24 mouse cellular contexts compared by ENCODE assay signal in the genomic region with DNA sequence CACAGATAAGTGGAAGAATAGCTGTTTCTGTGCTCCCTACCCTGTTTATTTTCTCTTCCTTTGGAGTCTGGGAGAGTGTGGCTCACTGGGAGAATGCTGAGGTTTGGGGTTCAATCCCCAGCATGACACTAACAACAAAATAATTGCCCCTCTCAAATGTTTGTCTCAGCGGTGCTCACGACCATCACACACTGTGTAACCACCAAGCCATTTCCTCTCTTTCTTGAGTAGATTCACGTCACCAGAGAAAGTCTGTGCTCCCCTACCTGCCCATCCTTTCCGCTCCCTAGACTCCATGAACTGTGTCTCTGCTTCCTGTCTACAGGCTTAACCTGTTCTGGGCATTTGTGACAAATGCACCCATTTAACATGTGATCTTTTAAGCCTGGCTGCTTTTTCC. TPM values are rescaled to one million over a fixed set of nuclear protein-coding genes. Genes with fewer than 3 reads are reported as not detected.
DNase-seq lines count a peak whose midpoint lies in the region; ATAC-seq and TF ChIP-seq lines count a peak whose summit lies in the region.
"Had no signal": no experiment of that assay in that cellular context is flagged by ENCODE, and none has a peak within 500 bp of the region (broad histone marks: within the 10 kb centered on the region; RNA-seq: fewer than 3 reads in every experiment).

No protein-coding gene starts in this region.

- peak in 1 of 2 experiments; percentile 30 for DNase-seq in spleen, adult 2 months (ENCODE audit: low read depth in 1 of 2, low spot score in 2 of 2)
- no peak for DNase-seq in spleen, postnatal 4 days (ENCODE audit: low spot score in 2 of 2)
- peak; percentile 53 for DNase-seq in CD4-positive, CD25-positive, alpha-beta regulatory T cell, adult 2 months (ENCODE audit: low read depth, low spot score)
- DNase-seq in naive thymus-derived CD4-positive, alpha-beta T cell, adult 2 months (ENCODE audit: low read depth): peak; percentile 78
- DNase-seq in layer of hippocampus, adult 9-10 months (ENCODE audit: low spot score): no peak
- DNase-seq in adrenal gland, adult 8-10 months: no peak
- DNase-seq: adrenal gland, postnatal 10 days; adrenal gland, postnatal 36 days; B cell, adult 2 months; embryo, embryonic 11 days; gastrocnemius, postnatal 25 days; heart, adult 11 months had no signal

- no peak for TF ChIP-seq CTCF in spleen, adult 2 months (IDR thresholded peaks at IDR 0.05; ENCODE audit: extremely low read depth, insufficient read depth, insufficient read length, insufficient replicate concordance)

- no peaks in the 10 kb centered on the region for H3K27me3 ChIP-seq in spleen, adult 2 months (ENCODE audit: control insufficient read depth, insufficient read depth, low read length)
- H3K27me3 ChIP-seq: CH12.LX; embryonic facial prominence, embryonic 13.5 days; forebrain, embryonic 12.5 days; forebrain, embryonic 15.5 days; hindbrain, embryonic 13.5 days; Patski had no signal

- peak; percentile 74 for ATAC-seq in activated CD4-positive, CD25-positive, alpha-beta regulatory T cell, adult 4 months
- ATAC-seq: forebrain, embryonic 15.5 days; hindbrain, embryonic 16.5 days; intestine, postnatal 0 days; Patski had no signal

- peaks cover 40% of the 10 kb centered on the region for H3K36me3 ChIP-seq in spleen, adult 2 months (ENCODE audit: control insufficient read depth, insufficient read depth, low read length)

- no peak for TF ChIP-seq POLR2A in spleen, adult 2 months (IDR thresholded peaks at IDR 0.05; ENCODE audit: low read depth, low read length)

- no peak overlapping the region for H3K4me3 ChIP-seq in spleen, adult 2 months (ENCODE audit: extremely low read depth, insufficient read depth, insufficient read length)
- H3K4me3 ChIP-seq: embryonic facial prominence, embryonic 10.5 days; embryonic facial prominence, embryonic 13.5 days; erythroblast, embryonic 14.5 days; forebrain, embryonic 12.5 days; forebrain, embryonic 15.5 days; hindbrain, embryonic 10.5 days; hindbrain, embryonic 13.5 days had no signal

- no peaks in the 10 kb centered on the region; the same call in 1 of the 2 replicates for H3K4me1 ChIP-seq in spleen, adult 2 months (ENCODE audit: control insufficient read depth, insufficient read depth, insufficient read length)
- H3K4me1 ChIP-seq: forebrain, embryonic 12.5 days; forebrain, embryonic 15.5 days; hindbrain, embryonic 13.5 days had no signal

- peak overlapping the region; percentile 51; the same call in 1 of the 2 replicates for H3K27ac ChIP-seq in spleen, adult 2 months (ENCODE audit: insufficient read depth, low read length)
- H3K27ac ChIP-seq: embryonic facial prominence, embryonic 10.5 days; embryonic facial prominence, embryonic 13.5 days; forebrain, embryonic 12.5 days; forebrain, embryonic 15.5 days; hindbrain, embryonic 10.5 days; hindbrain, embryonic 13.5 days had no signal

- WGBS in spleen, adult 2 months: 78% methylated on average over 4 of the region's 4 CpGs

RNA-seq across cellular contexts. Expression of a gene that starts 50.0 kb away (rescaled TPM):
- 75.4 and 82.2 TPM in 2 replicates for polyA plus RNA-seq in spleen, adult 2 months (2012; rRNA removed)
- polyA plus RNA-seq in activated CD4-positive, CD25-positive, alpha-beta regulatory T cell, adult 4 months (2017; shearing (Covaris generic)): 10 to 100 TPM; 33.7 to 38.3 TPM
- total RNA-seq in adrenal gland, adult 8-10 months (2022): 10 to 100 TPM; 37.0 to 67.7 (median 52.0) TPM

Comparison
In these comparisons a context has a peak if more than half of its experiments do, and no peak if none do; other contexts are left out.
1. DNase-seq: peak in CD4-positive, CD25-positive, alpha-beta regulatory T cell, adult 2 months (single experiment) and naive thymus-derived CD4-positive, alpha-beta T cell, adult 2 months (single experiment); none in spleen, postnatal 4 days (0 of 2), layer of hippocampus, adult 9-10 months (single experiment) and adrenal gland, adult 8-10 months (single experiment).